Mouse (Mus musculus) neural tube, embryonic 11.5 days (tissue): ENCODE measurements around the gene Best2. TPM values are rescaled to one million over a fixed set of nuclear protein-coding genes. Genes with fewer than 3 reads are reported as not detected.

ENCODE experiments used
- ATAC-seq: fragments of 200-750 bp; cut with Nextera tagmentation; 2 replicates; pipeline ENCODE4 v1.8.0; 2017; ENCODE audit warnings: moderate number of reproducible peaks, mild to moderate bottlenecking, moderate TSS enrichment, moderate library complexity; ENCODE audit not compliant: insufficient read depth, low FRiP score, low TSS enrichment
- DNase-seq: peaks from one replicate; pipeline ENCODE4 v3.0.0-alpha.2; 2015; ENCODE audit warnings: low spot score
- H3K27ac ChIP-seq: fragments of 300-500 bp; sonication (generic); 2 replicates; pipeline ENCODE4 v1.5.1; 2014; ENCODE audit warnings: low read depth, mild to moderate bottlenecking, low read length
- H3K27me3 ChIP-seq: fragments of 300-500 bp; sonication (generic); 2 replicates; pipeline ENCODE4 v1.6.1; 2014; ENCODE audit warnings: mild to moderate bottlenecking, low read length, mixed read lengths; ENCODE audit not compliant: control insufficient read depth, insufficient read depth
- H3K36me3 ChIP-seq: fragments of 300-500 bp; sonication (generic); 2 replicates; pipeline ENCODE4 v1.6.1; 2014; ENCODE audit warnings: mild to moderate bottlenecking, low read length, moderate library complexity, mixed read lengths; ENCODE audit not compliant: control insufficient read depth, insufficient read depth
- H3K4me1 ChIP-seq: fragments of 300-500 bp; sonication (generic); 2 replicates; pipeline ENCODE4 v1.6.1; 2014; ENCODE audit warnings: low read length, mixed read lengths; ENCODE audit not compliant: control insufficient read depth, insufficient read depth
- H3K4me2 ChIP-seq: fragments of 300-500 bp; sonication (generic); 2 replicates; pipeline ENCODE4 v1.6.1; 2014; ENCODE audit warnings: low read depth, mild to moderate bottlenecking, moderate library complexity
- H3K4me3 ChIP-seq: fragments of 300-500 bp; sonication (generic); 2 replicates; pipeline ENCODE4 v1.5.1; 2014; ENCODE audit warnings: low read depth, low read length
- H3K9ac ChIP-seq: fragments of 300-500 bp; sonication (generic); 2 replicates; pipeline ENCODE4 v1.6.1; 2014; ENCODE audit warnings: mild to moderate bottlenecking, low read length
- H3K9me3 ChIP-seq: fragments of 300-500 bp; sonication (generic); 2 replicates; pipeline ENCODE4 v1.6.1; 2016; ENCODE audit warnings: low read length; ENCODE audit not compliant: control insufficient read depth
- WGBS: fragments of 180-500 bp; shearing (Covaris S2); extraction: QIAGEN DNeasy Blood & Tissue Kit; methylation state at CpG from one replicate; pipeline ENCODE4 v1.1.7; 2014; 5-methylcytosine and 5-hydroxymethylcytosine counted together
- polyA plus RNA-seq: library from polyadenylated mRNA; unstranded; fragments of >200 nt; fragmentation: Nextera tagmentation; extraction: Ambion mirVana; gene quantifications from 2 replicates; pipeline ENCODE4 v1.2.1, GENCODE M21; 2014

Best2 gene
- polyA plus RNA-seq, 1 experiment from 2014 or later: not detected

DNA sequence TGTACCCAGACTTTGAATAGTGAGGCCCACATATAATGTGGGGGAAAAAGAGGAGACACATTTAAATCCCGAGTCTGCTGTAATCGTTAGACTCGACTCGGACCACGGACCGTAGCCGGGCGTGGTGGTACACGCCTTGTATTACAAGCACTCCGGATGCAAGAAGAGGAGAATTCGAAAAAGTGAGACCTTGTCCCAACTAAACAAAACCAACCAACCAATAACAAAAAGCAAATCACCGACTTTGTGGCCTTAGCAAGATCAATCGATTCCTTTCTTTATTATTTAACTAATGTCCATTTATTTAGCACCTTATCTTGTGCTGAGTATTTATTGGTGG, 13.2 kb upstream of the Best2 start:
- Histone ChIP-seq H3K4me1 (peaks cover 27% of the 10 kb centered on the region), H3K27me3 (no peaks in the 10 kb centered on the region), H3K9me3 (no peaks in the 10 kb centered on the region), H3K27ac (peak overlapping the region; percentile 67; the same call in 1 of the 2 replicates), H3K36me3 (peaks cover 13% of the 10 kb centered on the region), H3K4me2 (peak overlapping the region; percentile 57), H3K4me3 (peak overlapping the region; percentile 100), H3K9ac (peak overlapping the region; percentile 99)
- DNase-seq: no peak
- no peak for ATAC-seq
- WGBS: under 1% methylated on average over 13 of the region's 13 CpGs

GRCm38 (mm10) chr8:85026670-85027515, 12.6 kb upstream of the Best2 start, which contains the start of gene Trir:
Trir (plus strand) TSS chr8:85026823.
- Histone ChIP-seq H3K9ac (peak within 1 kb of the TSS; percentile 99), H3K27ac (peak within 1 kb of the TSS; percentile 67), H3K4me2 (peak within 1 kb of the TSS; percentile 88), H3K4me1 (peaks cover 27% of the 10 kb centered on the region), H3K27me3 (no peaks in the 10 kb centered on the region), H3K4me3 (peak within 1 kb of the TSS; percentile 100), H3K36me3 (peaks cover 15% of the 10 kb centered on the region), H3K9me3 (no peaks in the 10 kb centered on the region)
- ATAC-seq: peak; percentile 80
- WGBS: 0% methylated on average over 68 of the region's 75 CpGs
- peak; percentile 97 for DNase-seq

DNA sequence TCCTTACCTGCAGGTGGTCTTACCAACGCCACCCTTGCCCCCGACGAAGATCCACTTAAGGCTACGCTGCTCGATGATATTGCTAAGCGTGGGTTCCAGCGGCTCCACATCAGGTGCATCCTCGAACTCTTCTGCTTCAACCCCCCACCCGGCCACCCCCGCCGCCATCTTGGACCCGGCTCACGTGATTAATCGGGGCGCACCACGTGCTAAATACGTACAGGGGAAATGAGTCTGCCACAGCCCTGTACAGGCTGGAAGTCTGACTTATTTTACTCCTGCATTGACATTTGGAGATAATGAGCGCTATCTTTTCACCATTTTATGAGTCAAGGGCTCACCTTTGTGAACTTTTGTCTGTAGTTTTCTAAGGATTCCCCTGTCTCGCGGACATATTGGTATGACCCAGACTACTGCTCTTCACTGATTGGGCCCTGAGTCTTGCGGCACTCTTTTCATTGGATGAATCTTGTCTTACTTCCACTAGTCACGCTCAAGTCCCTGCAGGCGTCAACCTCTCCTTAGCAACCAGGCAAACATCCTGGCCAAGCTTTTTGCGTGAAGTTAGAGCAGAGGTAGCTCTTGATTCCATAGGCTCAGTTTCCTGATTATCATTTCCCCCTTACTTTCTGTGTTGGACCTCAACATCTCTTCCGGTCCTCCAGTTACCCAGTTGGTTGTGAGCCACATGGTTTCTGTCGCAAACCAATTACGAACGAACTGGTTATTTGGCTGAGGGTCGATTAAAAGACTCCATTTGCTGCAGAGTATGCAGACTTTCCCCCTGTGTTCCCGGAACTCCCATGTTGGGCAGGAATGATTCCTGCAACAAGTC, 11.0 kb upstream of the Best2 start, which contains the start of gene Asna1:
Gene Asna1 (minus strand): TSS at position 184 of the 835 bp plus-strand sequence.
- WGBS: 7% methylated on average over 30 of the region's 30 CpGs
- H3K36me3 ChIP-seq: peaks cover 13% of the 10 kb centered on the region
- ATAC-seq: peak; percentile 88

GRCm38 (mm10) chr8:85023846-85024245, 9.5 kb upstream of the Best2 start:
- DNase-seq: no peak
- H3K4me1 ChIP-seq: peaks cover 23% of the 10 kb centered on the region
- H3K4me3 ChIP-seq: peak overlapping the region; percentile 90
- no peak overlapping the region; the same call in 1 of the 2 replicates for H3K4me2 ChIP-seq
- no peaks in the 10 kb centered on the region for H3K9me3 ChIP-seq
- ATAC-seq: no peak
- peaks cover 11% of the 10 kb centered on the region for H3K36me3 ChIP-seq
- 92% methylated on average over 3 of the region's 3 CpGs for WGBS
- H3K9ac ChIP-seq: no peak overlapping the region
- H3K27me3 ChIP-seq: no peaks in the 10 kb centered on the region
- no peak overlapping the region for H3K27ac ChIP-seq

More for the DNA sequence above, 11.0 kb upstream of the Best2 start, which contains the start of gene Asna1:
- Histone ChIP-seq H3K27me3 (no peaks in the 10 kb centered on the region), H3K4me3 (peak within 1 kb of the TSS; percentile 90), H3K4me2 (peak within 1 kb of the TSS; percentile 88), H3K27ac (peak within 1 kb of the TSS; percentile 60), H3K9ac (peak within 1 kb of the TSS; percentile 85), H3K4me1 (peaks cover 27% of the 10 kb centered on the region), H3K9me3 (no peaks in the 10 kb centered on the region)
- DNase-seq: peak; percentile 89

- ATAC-seq (no peak), DNase-seq (no peak)
- Histone ChIP-seq H3K4me2 (no peak overlapping the region), H3K9ac (no peak overlapping the region), H3K4me1 (peaks cover 13% of the 10 kb centered on the region), H3K27me3 (no peaks in the 10 kb centered on the region), H3K9me3 (no peaks in the 10 kb centered on the region), H3K36me3 (peaks cover 18% of the 10 kb centered on the region), H3K4me3 (no peak overlapping the region), H3K27ac (no peak overlapping the region)
- 96% methylated on average over 3 of the region's 3 CpGs for WGBS
These were observed 7.3 kb upstream of the Best2 start for GRCm38 (mm10) chr8:85021514-85022055.

- no peak for ATAC-seq
- WGBS: 52% methylated on average over 5 of the region's 5 CpGs
- H3K36me3 ChIP-seq: peaks cover 13% of the 10 kb centered on the region
These were observed 2.9 kb upstream of the Best2 start for GRCm38 (mm10) chr8:85017209-85017608.

DNA sequence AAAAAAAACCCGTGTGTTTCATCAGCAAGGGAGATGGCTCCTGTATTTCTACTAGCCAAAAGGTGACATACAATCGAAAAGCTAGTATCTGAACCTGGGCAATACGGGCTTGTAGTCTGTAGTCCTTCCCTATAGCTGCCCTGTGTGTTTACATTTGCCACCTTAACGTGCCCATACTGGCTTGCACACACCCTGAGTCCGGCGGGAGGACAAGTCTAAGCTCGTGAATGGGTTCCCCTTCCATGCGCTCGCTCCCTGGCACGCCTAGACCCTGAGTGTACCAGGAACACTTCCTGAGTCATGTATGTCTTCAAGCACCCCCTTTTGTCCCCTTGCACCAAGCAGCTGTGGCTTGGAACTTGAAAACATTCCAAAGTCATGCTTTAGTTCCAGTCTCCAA, 2.4 kb upstream of the Best2 start:
- peaks cover 13% of the 10 kb centered on the region for H3K36me3 ChIP-seq
- no peak overlapping the region for H3K4me2 ChIP-seq
- DNase-seq: no peak
- no peak overlapping the region for H3K9ac ChIP-seq
- H3K4me3 ChIP-seq: no peak overlapping the region
- ATAC-seq: no peak
- H3K9me3 ChIP-seq: no peaks in the 10 kb centered on the region
- H3K27me3 ChIP-seq: peaks cover 10% of the 10 kb centered on the region
- no peaks in the 10 kb centered on the region for H3K4me1 ChIP-seq
- no peak overlapping the region for H3K27ac ChIP-seq
- WGBS: 73% methylated on average over 10 of the region's 10 CpGs

More at GRCm38 (mm10) chr8:85017209-85017608, 2.9 kb upstream of the Best2 start:
- Histone ChIP-seq H3K27me3 (peaks cover 9% of the 10 kb centered on the region), H3K9me3 (no peaks in the 10 kb centered on the region), H3K27ac (no peak overlapping the region), H3K4me1 (no peaks in the 10 kb centered on the region), H3K4me2 (no peak overlapping the region), H3K4me3 (no peak overlapping the region), H3K9ac (no peak overlapping the region)
- DNase-seq: no peak

- peak overlapping the region; percentile 21 for H3K4me3 ChIP-seq
- H3K4me2 ChIP-seq: peak overlapping the region; percentile 55
- peak; percentile 50; the same call in 1 of the 2 replicates for ATAC-seq
- WGBS: 7% methylated on average over 25 of the region's 26 CpGs
- peak overlapping the region; percentile 44 for H3K9ac ChIP-seq
- H3K27me3 ChIP-seq: peaks cover 25% of the 10 kb centered on the region
- peaks cover 1% of the 10 kb centered on the region for H3K36me3 ChIP-seq
- no peaks in the 10 kb centered on the region for H3K9me3 ChIP-seq
- no peaks in the 10 kb centered on the region for H3K4me1 ChIP-seq
- no peak overlapping the region for H3K27ac ChIP-seq
- peak; percentile 82 for DNase-seq
These were observed 996 bp downstream of the Best2 start for GRCm38 (mm10) chr8:85013230-85013840.
